Mouse (Mus musculus) kidney, postnatal 0 days (tissue): ENCODE results near the gene Orc6. TPM values are rescaled to one million over a fixed set of nuclear protein-coding genes. Genes with fewer than 3 reads are reported as not detected.
A peak's percentile ranks its signal among the peaks of the same experiment; 100 is the strongest.

Source experiments
- ATAC-seq: fragments of 200-750 bp; cut with Nextera tagmentation; replicated peaks from 2 replicates; pipeline ENCODE4 v1.8.0; 2017; ENCODE audit warnings: low read depth, moderate number of reproducible peaks, moderate TSS enrichment, moderate library complexity; ENCODE audit not compliant: low FRiP score
- DNase-seq: peaks from one replicate; pipeline ENCODE4 v3.0.0-alpha.2; 2016; ENCODE audit warnings: low spot score
- H3K27ac ChIP-seq: fragments of 300-500 bp; sonication (generic); 2 replicates; pipeline ENCODE4 v1.5.1; 2014; ENCODE audit warnings: mild to moderate bottlenecking
- H3K27me3 ChIP-seq: fragments of 300-500 bp; sonication (generic); 2 replicates; pipeline ENCODE4 v1.6.1; 2014; ENCODE audit warnings: low read length, mixed read lengths; ENCODE audit not compliant: insufficient read depth
- H3K36me3 ChIP-seq: fragments of 300-500 bp; sonication (generic); 2 replicates; pipeline ENCODE4 v1.6.1; 2014; ENCODE audit warnings: low read length, mixed read lengths; ENCODE audit not compliant: insufficient read depth
- H3K4me1 ChIP-seq: fragments of 300-500 bp; sonication (generic); replicated peaks from 2 replicates; pipeline ENCODE4 v1.6.1; 2014; ENCODE audit warnings: antibody characterized with exemption, low read length, mixed read lengths; ENCODE audit not compliant: insufficient read depth
- H3K4me2 ChIP-seq: fragments of 300-500 bp; sonication (generic); 2 replicates; pipeline ENCODE4 v1.6.1; 2014; ENCODE audit warnings: mild to moderate bottlenecking, low read length, moderate library complexity, mixed read lengths
- H3K4me3 ChIP-seq: fragments of 300-500 bp; sonication (generic); replicated peaks from 2 replicates; pipeline ENCODE4 v1.5.1; 2014; ENCODE audit warnings: low read depth, low read length
- H3K9ac ChIP-seq: fragments of 300-500 bp; sonication (generic); 2 replicates; pipeline ENCODE4 v1.6.1; 2014; ENCODE audit warnings: low read depth, low read length
- H3K9me3 ChIP-seq: fragments of 300-500 bp; sonication (generic); replicated peaks from 2 replicates; pipeline ENCODE4 v1.6.1; 2016; ENCODE audit warnings: low read length, inconsistent platforms, mixed read lengths
- CTCF ChIP-seq: IDR thresholded peaks from 2 replicates; pipeline ENCODE4 v1.5.1; 2016; ENCODE audit warnings: antibody characterized with exemption, low read depth, mild to moderate bottlenecking, moderate library complexity
- WGBS: fragments of 180-500 bp; shearing (Covaris S2); extraction: QIAGEN DNeasy Blood & Tissue Kit; methylation state at CpG from one replicate; pipeline ENCODE4 v1.1.7; 2014; 5-methylcytosine and 5-hydroxymethylcytosine counted together
- polyA plus RNA-seq: library from polyadenylated mRNA; unstranded; fragments of >200 nt; fragmentation: Nextera tagmentation; extraction: Ambion mirVana; gene quantifications from 2 replicates; pipeline ENCODE4 v1.2.1, GENCODE M21; 2015

Orc6 gene
- polyA plus RNA-seq, 1 experiment from 2014 or later: 66.0 TPM

DNA sequence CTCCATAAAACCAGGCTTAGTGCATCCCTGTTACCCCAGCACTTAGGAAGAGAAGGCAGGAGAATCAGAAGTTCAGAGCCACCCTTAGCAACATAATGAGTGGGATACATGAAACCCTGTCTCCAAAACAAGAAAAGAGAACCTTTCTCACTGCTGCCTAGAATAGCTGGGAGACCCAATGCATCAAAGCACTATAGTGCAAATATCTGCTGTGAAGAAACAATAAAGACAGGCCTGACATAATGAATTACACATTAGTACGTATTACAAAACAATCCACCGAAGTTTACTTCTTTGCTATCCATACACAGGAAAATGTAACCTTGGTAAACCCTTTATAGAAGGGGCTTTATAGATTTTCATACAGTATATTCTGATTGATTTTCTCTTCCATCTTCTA, 9.1 kb downstream of the Orc6 start:
- peaks cover 21% of the 10 kb centered on the region; the same call in 1 of the 2 replicates for H3K36me3 ChIP-seq
- no peak overlapping the region for H3K27ac ChIP-seq
- no peak for ATAC-seq
- no peaks in the 10 kb centered on the region for H3K4me1 ChIP-seq
- TF ChIP-seq CTCF: no peak
- H3K9ac ChIP-seq: no peak overlapping the region
- no peak overlapping the region for H3K4me3 ChIP-seq
- no peaks in the 10 kb centered on the region for H3K9me3 ChIP-seq
- DNase-seq: no peak
- no peak overlapping the region for H3K4me2 ChIP-seq
- WGBS: 92% methylated on average over 2 of the region's 2 CpGs
- H3K27me3 ChIP-seq: no peaks in the 10 kb centered on the region

- Histone ChIP-seq H3K4me2 (no peak overlapping the region), H3K4me1 (no peaks in the 10 kb centered on the region), H3K27ac (no peak overlapping the region), H3K9me3 (no peaks in the 10 kb centered on the region), H3K27me3 (no peaks in the 10 kb centered on the region), H3K36me3 (peaks cover 10% of the 10 kb centered on the region; the same call in 1 of the 2 replicates), H3K9ac (no peak overlapping the region), H3K4me3 (no peak overlapping the region)
- ATAC-seq (no peak), DNase-seq (peak; percentile 71)
- TF ChIP-seq CTCF: peak; percentile 87
These were observed 12.3 kb downstream of the Orc6 start for GRCm38 (mm10) chr8:85311743-85312142.

GRCm38 (mm10) chr8:85313036-85313435, 13.6 kb downstream of the Orc6 start:
- H3K4me1 ChIP-seq: no peaks in the 10 kb centered on the region
- no peak overlapping the region for H3K27ac ChIP-seq
- H3K36me3 ChIP-seq: peaks cover 1% of the 10 kb centered on the region; the same call in 1 of the 2 replicates
- H3K4me2 ChIP-seq: no peak overlapping the region
- ATAC-seq (no peak), DNase-seq (no peak)
- H3K9ac ChIP-seq: no peak overlapping the region
- WGBS: 83% methylated on average over 3 of the region's 3 CpGs
- H3K4me3 ChIP-seq: no peak overlapping the region
- H3K27me3 ChIP-seq: no peaks in the 10 kb centered on the region
- no peak for TF ChIP-seq CTCF
- H3K9me3 ChIP-seq: no peaks in the 10 kb centered on the region

- Histone ChIP-seq H3K4me3 (no peak overlapping the region), H3K36me3 (no peaks in the 10 kb centered on the region), H3K9me3 (no peaks in the 10 kb centered on the region), H3K4me2 (no peak overlapping the region), H3K9ac (no peak overlapping the region), H3K27ac (no peak overlapping the region), H3K4me1 (no peaks in the 10 kb centered on the region), H3K27me3 (no peaks in the 10 kb centered on the region)
- WGBS: 90% methylated on average over 4 of the region's 4 CpGs
- DNase-seq: no peak
- no peak for TF ChIP-seq CTCF
- no peak for ATAC-seq
These were observed 19.1 kb downstream of the Orc6 start for GRCm38 (mm10) chr8:85318534-85318933.

- ATAC-seq (no peak), DNase-seq (no peak)
- Histone ChIP-seq H3K4me3 (no peak overlapping the region), H3K4me2 (no peak overlapping the region), H3K27me3 (no peaks in the 10 kb centered on the region), H3K36me3 (no peaks in the 10 kb centered on the region), H3K9me3 (no peaks in the 10 kb centered on the region), H3K4me1 (no peaks in the 10 kb centered on the region), H3K9ac (no peak overlapping the region), H3K27ac (no peak overlapping the region)
- TF ChIP-seq CTCF: no peak
- WGBS: 87% methylated on average over 15 of the region's 15 CpGs
These were observed 22.5 kb downstream of the Orc6 start for GRCm38 (mm10) chr8:85321981-85322380.

GRCm38 (mm10) chr8:85323084-85323483, 23.7 kb downstream of the Orc6 start:
- H3K4me1 ChIP-seq: no peaks in the 10 kb centered on the region
- no peaks in the 10 kb centered on the region for H3K9me3 ChIP-seq
- no peak overlapping the region for H3K4me2 ChIP-seq
- ATAC-seq (no peak), DNase-seq (no peak)
- no peaks in the 10 kb centered on the region for H3K27me3 ChIP-seq
- H3K4me3 ChIP-seq: no peak overlapping the region
- WGBS: 80% methylated on average over 3 of the region's 3 CpGs
- TF ChIP-seq CTCF: no peak
- H3K27ac ChIP-seq: no peak overlapping the region
- H3K9ac ChIP-seq: no peak overlapping the region
- H3K36me3 ChIP-seq: no peaks in the 10 kb centered on the region

DNA sequence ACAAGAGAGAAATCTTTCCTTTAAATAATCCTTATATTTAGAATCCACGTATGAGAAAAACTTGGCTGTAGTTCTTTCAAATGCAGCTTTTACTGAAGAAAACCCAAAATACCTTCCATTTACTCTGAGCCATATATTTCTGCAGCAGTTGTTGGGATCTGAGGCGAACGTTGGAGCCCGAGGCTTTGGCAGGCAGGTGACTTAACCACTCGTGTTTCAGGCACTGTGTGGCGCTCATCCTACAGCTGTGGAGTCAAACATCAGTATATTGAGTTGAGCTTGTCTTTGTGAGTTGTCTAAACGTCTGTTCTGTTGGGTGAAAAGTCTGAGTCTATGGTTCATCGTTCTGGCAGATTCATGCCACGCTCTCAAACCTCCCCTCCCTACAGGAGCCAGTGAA, 27.6 kb downstream of the Orc6 start:
- TF ChIP-seq CTCF: no peak
- no peak for DNase-seq
- 70% methylated on average over 9 of the region's 9 CpGs for WGBS

More for the DNA sequence above, 27.6 kb downstream of the Orc6 start:
- no peak overlapping the region for H3K4me3 ChIP-seq
- H3K27me3 ChIP-seq: no peaks in the 10 kb centered on the region
- H3K4me1 ChIP-seq: no peaks in the 10 kb centered on the region
- no peak overlapping the region for H3K9ac ChIP-seq
- no peaks in the 10 kb centered on the region for H3K9me3 ChIP-seq
- H3K4me2 ChIP-seq: no peak overlapping the region
- H3K27ac ChIP-seq: no peak overlapping the region
- H3K36me3 ChIP-seq: no peaks in the 10 kb centered on the region
- ATAC-seq: no peak
